Mouse (Mus musculus): ENCODE data around the gene Mink1.
"Not testable (repeated sequence)": the region's sequence is repeated elsewhere in the genome, so short reads cannot be mapped to it uniquely, and the experiment has no call there.

Gene Mink1

DNA sequence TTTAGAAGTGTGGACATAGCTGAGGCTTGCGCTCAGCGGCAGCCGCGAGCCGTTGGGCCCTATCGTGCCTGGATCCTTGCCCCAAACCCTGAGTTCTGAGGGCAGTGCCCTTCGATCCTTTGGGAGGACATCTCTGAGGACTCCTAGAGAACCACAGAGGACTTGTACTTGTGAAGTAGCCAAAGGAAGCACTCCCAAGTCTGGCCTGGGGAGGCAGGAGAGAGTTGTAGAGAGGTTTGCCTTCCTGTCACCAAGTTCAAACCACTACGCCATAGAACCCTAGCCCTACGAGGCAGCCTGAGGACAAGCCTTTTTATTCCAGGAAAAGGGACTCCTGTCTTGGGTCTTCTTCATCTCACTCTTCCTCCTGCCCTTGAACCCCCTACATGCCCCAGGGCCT lies 5.1 kb upstream of the Mink1 start:
- no peak for DNase-seq (ENCODE audit: low spot score in 2 of 2)

DNA sequence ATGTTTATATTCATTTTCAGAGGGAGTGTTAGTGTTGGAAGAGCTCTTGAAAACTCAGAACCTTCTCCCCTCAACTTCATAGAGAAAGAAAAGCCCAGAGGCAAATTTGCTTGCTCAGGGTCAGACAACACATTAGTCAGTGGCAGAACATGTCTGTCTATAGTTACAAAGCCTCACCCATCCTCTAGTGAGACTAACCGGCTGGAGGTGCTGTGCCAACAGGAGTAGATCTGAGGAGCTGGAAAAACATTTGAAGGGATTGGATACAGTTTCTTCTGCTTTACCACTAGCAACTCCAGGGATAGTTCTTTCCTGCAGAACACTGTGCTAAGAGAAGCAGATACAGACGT lies 769 bp upstream of the Mink1 start:
- no peak for DNase-seq (ENCODE audit: low spot score in 2 of 2)

DNA sequence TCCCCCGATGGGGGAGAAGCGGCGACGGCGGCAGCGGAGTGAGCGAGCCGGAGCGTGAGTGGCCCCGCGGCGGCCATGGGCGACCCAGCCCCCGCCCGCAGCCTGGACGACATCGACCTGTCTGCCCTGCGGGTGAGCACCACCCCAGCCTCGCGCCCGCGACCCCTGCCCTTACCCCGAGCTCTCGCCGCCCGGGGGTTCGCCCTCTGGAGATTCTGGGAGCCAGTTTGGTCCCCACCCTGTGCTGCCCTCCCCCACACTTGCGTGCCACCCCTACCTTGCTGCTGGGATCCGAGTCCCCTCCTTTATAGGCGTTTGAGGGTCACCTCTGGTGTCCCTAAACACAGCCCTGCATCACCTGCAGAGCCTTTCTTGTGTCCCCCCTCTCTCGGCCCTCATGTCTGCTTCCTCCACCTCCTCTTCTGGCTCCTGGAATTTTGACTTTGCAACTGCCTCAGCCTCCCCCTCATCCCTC lies 351 bp downstream of the Mink1 start:
- DNase-seq (ENCODE audit: low spot score in 2 of 2), result no peak

DNA sequence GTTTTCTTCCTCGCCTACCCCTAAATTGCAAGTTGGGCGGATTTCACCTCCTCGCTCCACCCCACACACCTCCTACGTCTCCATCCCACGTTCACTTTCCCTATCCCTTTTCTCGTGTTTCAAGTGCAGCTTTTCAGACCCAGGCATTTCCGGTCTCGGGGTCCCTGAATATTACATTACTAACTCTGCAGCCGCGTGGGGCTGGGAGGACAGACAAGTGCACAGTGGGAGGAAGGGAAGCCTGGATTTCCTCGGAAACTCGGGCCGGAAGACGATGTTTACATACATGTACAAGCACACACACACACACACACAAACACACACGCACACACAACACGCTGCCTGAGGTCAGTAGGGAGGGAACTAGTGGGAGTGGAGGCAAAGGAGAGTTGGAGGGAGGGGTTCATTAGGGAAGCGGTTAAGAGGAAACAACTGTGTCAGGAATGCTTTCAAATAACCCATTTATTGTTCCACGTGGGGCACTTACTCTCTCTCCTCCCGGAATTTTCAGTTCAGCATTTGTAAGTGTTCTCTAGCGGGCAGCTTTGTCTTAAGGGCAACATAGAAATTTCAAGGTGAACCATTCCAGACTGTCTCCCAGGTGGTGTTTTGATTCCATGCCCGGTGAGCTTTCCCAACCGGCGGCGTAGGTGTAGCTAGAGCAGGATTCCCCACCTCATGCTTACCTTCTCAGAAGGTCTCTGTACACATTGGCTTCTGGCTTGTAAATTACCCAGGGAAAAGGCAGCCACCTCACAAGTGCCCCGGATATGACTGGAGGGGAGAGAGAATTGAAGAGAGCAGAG lies 992 bp downstream of the Mink1 start:
- DNase-seq (ENCODE audit: low spot score in 2 of 2), result peak; percentile 21 to 33

DNA sequence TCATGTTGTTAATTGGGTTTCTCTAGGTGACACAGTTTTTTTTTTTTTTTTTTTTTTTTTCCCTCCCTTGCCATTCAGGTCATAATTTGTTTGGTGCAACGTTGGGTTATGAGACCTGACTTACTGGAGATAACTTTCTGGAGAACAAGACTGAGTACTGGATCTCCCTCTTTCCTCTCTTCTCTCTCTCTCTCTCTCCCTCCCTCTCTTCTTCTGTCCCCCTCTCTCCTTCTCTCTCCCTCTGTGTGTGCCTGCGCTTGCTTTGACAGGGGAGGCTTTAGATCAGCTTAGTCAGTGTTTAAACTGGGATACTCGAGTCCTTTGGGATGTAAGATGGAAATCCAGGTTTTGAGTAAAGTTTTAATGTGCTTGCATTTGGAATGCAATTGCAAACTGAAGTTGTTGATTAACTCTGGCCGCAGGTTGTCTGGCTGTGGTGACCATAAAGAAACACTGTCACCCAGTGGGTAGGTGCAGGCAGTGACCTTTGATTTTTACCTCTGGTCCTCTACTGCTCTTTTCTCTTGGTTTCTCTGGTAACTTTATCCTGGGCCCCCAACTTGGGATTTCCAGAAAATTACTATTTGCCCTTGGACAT lies 1.7 kb downstream of the Mink1 start:
- no peak for DNase-seq (ENCODE audit: low spot score in 2 of 2)

DNA sequence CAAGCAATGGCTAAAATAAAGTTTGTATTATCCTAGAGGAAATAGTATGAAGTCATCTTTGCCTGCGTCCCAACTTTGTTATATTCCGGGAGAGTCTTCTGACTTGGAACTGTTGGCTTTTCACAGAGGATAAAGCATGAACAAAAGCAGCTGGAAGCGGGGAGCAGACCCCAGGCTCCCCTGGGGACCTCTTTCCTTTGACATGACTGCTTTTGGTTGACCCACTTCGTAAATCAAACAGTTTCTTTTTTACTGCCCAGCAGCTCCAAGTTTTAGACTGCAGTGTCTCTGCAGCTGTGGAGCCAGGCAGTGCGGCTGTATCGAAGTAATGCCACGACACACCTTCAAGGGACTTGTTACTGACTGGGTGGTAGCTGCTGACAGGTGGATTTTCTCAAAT lies 3.9 kb downstream of the Mink1 start:
- DNase-seq (ENCODE audit: low spot score in 2 of 2), result no peak

DNA sequence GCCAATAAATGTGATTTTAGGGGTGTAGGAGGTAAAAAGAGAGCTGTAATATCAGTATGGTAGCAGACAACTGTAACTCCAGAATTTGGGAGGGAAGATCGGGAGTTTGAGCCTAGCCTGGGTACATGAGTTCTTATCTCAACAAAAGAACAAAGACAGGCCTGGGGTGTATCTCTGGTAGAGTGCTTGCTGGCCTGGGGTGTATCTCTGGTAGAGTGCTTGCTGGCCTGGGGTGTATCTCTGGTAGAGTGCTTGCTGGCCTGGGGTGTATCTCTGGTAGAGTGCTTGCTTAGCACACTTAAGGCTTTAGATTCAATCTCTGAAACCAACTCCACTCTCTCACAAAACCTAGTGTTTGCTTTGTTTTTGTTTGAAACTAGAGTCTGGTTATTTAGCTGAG lies 7.9 kb downstream of the Mink1 start:
- DNase-seq (ENCODE audit: low spot score in 2 of 2), result not testable (repeated sequence)

DNA sequence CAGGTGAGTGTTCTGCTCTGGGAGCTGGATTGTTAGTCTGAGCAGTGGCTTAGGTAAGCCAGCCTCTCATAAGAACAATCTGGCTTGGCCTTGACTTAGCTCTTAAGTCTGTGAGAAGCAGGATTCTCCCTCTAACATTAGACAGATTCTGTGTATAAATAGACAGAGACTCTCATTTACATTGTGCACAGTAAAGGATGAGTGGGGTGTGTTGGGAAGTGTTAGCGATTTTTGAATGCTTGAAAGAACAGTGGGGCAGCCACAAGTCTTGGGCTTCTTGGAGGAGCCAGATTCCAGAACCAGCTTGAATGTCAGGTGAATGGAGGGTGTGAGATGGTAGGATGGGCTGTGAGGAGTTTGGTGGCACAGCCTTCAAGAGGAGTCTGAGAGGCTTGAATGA lies 9.0 kb downstream of the Mink1 start:
- no peak for DNase-seq (ENCODE audit: low spot score in 2 of 2)

DNA sequence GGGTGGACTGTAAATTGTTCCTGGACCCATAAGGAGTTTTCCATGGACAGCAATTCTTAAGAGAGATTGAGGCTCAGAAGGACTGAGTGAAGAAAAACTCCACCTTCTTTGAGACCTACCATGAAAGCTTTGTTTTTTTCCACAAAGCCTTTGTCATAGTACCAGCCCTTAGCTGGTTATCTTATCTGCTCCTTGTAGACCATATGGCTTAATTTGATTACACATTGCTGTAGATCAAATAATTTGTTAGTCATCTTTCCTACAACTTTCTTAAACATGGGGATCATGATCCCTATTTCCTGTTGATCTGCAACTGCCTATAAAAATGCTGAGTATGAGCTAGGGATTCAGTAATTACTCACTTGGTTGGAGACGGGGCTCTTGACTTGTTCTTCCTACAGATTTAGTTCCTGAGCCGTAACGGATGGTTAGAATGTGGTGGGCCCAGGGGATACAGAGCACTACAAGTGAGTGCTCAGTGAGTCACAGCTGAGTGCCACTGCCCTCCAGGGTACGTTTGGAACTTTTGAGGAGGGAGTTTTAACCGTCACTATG lies 9.7 kb downstream of the Mink1 start:
- DNase-seq (ENCODE audit: low spot score in 2 of 2), result no peak

DNA sequence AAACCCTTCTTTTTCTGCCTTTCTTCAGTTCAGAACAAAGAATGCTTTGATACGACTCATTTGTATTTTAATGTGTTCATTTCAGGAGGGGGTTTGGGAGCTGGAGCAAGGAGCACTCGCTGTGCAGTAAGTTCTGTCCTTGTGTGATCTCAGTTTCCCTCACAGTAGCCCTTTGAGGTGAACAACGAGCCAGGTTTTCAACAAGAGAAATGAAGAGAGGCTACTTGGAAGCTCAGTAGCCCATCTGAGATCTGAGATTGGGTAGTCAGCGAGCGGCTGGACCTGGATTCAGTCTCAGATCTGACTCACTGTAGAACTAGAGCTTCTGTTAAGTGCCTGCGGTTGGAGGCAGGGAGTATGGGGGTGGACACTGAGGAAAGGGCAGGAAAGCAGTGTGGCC lies 11.2 kb downstream of the Mink1 start:
- DNase-seq (ENCODE audit: low spot score in 2 of 2), result no peak

DNA sequence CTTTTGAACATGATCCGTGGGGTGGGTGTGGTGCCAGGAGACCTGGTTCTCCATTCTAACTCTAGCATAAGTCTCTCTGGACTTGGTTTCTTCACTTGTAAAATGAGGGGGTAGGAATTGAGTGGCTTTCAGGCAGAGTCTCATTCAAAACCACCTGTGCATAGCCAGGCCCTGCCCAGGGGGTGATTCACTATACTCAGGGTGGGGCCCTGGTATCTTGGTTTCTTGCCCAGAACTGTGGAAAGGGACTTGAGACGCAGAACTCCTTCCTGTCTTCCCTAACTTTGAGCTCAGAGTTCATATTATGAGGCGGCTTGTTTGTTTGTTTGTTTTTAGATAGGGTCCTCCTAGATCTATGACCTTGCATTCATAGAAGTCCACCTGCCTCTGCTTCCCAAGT lies 14.5 kb downstream of the Mink1 start:
- no peak for DNase-seq (ENCODE audit: low spot score in 2 of 2)

DNA sequence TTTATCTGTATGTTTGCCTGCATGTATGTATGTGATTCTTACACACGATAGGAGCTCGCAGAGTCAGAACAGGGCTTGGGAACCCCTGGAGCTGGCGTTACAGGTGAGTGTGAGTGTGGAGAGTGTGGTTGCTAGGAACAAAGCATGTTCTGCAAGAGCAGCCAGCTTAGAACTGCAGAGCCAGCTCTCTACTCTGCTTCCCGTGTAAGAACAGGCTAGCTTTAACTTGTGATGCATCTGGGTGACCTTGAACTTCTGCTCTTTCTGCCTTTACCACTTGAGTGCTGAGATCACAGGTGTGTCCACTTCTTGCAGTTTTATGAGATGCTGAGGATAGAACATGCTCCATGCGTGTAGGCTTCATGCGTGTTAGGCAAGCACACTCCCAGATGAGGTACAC lies 16.3 kb downstream of the Mink1 start:
- no peak for DNase-seq (ENCODE audit: low spot score in 2 of 2)

DNA sequence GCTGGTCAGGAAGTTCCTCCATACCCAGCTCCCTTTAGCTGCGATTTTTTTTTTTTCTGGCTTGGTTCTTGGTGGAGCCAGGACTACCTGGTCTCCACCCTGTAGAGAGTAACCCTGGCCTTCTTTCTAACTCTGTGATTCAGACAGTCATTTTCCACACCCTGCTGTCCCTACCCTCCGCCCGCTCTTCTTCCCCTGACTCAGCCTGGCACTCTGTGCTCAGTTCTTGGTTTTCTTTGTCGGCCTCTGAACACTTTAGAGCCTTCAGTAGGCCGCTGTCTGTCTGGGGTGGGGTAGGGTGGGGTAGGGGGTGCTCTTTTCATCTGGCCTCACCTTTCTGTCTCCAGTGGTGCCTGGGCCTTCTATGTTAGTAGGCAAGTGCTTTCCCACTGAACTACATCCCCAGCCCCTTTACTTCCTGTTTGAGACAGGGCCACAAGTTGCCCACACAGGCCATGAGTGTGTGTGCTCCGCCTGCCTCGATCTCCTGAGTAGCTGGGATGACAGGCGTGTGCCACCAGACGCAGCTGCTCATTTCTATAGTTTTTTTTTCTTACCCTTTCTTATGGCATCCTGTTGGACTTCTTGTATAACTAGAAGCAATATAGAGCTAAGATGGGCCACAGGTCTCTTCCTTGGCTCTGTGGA lies 17.2 kb downstream of the Mink1 start:
- peak in 1 of 2 experiments; percentile 15 for DNase-seq (ENCODE audit: low spot score in 2 of 2)

DNA sequence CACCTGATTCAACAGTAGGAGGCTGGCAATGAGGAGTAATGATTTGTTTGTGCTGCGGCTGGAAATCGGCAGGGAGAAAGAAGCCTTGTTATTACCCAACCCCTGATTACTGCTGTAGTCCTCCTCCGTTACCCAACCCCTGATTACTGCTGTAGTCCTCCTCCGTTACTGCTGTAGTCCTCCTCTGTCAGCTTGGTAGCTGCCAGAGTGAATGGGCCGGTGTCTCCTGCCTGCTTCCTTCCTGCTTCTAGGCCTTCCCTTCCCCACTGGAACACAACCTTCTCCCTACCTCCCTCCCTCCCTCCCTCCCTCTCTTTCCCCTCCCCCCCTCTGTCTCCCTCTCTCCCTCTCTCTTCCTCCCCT lies 17.7 kb downstream of the Mink1 start:
- DNase-seq (ENCODE audit: low spot score in 2 of 2), result no peak

DNA sequence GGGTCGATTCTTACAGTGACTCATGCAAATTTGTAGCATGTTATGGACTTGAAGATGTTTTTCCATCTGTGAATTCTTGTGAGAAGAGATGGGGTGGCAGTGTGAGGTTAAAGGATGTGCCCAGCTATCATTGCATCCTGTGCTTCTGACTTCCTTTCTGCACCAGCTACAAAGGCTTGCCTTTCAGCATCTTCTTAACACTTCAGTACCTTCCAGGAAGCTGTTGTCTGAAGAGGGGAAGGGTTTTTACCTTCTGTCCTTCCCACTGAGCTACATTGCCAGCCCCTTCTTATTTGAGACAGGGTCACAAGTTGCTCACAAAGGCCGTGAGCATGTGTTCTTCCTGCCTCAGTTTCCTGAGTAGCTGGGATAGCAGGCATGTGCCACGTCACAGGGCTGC lies 18.2 kb downstream of the Mink1 start:
- DNase-seq (ENCODE audit: low spot score in 2 of 2), result no peak

DNA sequence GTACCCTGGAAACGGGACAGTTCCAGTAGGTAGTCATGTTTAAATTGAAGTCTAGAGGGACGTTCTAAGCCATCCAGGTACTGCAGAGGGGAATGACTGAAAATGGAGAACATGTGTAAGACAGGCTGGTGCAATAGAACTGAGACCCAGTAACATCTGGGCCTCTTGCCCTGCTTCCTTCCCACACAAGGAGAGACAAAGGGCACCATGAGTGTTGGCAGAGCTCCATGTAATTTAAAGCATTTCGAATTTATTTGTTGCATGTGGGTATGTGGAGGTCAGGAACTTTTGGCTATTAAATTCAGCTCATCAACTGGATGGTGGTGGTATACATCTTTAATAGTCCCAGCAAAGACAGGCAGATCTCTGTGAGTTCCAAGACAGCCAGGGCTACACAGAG lies 19.5 kb downstream of the Mink1 start:
- no peak for DNase-seq (ENCODE audit: low spot score in 2 of 2)

DNA sequence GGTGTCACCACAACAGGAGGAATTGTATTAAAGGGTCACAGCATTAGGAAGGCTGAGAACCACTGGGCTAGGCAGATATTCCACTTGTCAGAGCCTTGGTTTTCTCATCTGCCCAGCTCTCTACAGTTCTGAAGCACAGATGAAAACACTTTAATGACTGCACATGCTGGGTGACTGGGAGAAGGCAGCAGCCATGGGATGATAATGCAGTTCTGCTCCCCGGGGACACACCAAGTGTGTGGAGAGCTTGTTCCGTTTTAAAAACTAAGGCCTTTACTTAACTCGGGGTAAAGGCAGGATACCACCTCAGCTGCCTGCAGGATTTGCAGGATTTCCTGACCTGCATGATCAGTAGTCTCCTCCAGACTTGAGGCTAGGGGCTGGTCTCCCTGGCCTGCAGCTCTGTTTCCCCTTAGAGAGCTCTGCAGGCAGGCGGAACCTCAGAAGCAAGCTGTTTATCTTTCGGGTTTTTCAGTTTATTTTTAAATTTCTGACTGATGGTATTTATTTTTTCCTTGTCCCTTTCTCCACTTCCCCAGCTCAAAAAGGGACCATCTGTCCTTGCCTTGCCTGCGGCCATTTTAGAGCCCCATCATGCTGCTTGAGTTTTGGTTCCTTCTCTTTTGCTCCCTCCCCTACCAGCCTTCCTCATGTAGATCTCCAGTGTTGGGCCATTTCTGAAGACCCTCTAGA lies 20.5 kb downstream of the Mink1 start:
- DNase-seq (ENCODE audit: low spot score in 2 of 2), result no peak

DNA sequence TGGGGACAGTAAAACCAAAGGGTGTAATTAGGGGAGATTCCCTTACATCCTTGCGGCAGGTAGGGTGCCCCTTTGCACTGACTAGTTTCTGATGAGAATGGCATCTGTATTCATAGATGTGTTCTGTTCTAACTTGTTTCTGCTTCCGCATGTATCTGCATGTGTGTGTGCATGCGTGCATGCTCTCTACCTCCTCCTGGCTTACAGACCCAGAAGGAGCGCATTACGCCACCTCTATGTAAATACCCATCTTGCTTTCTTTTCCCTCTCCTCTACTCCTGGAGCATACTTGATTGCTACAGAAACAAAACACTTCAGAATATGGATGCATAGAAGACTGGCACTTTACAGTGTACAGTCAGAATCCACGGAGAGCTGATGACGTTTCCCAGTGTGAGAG lies 21.1 kb downstream of the Mink1 start:
- DNase-seq (ENCODE audit: low spot score in 2 of 2), result no peak

DNA sequence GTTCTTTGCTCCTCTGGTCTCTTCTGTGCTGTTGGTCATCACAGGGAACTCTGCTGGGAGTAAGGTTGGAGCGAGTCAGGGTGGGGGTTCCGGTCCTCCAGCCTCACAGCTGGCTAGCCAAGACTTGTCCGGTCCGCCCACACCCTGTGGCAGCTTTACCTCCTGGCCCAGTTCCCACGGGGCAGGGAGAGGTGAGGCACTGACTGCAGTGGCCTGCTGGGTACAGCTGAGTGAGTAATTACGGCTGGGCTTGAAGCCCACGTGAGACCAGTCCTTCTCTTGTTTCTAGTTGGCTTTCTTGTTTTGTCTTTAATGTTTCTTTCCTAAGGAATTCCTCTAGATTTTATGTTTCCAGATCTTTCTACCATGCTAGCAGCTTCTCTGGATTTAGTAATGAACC lies 22.8 kb downstream of the Mink1 start:
- no peak for DNase-seq (ENCODE audit: low spot score in 2 of 2)

DNA sequence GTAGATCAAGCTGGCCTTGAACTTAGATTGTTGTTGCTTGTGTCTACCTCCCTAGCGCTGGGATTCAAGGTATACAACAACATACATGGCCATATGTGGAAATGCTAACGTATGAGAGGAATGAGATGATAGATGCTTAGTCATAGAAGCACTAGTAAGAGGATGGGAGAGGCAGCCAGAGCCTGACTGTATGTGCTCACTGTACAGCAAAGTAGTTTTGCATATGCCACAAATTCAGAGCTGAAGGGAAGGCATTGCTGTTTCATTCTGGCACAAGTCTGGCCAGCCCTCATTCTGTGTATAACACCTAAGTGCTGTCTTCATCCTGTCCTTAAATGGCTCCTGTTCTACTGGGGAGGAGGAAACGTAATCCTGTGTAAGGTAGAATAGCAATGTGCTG lies 23.6 kb downstream of the Mink1 start:
- DNase-seq (ENCODE audit: low spot score in 2 of 2), result no peak

DNA sequence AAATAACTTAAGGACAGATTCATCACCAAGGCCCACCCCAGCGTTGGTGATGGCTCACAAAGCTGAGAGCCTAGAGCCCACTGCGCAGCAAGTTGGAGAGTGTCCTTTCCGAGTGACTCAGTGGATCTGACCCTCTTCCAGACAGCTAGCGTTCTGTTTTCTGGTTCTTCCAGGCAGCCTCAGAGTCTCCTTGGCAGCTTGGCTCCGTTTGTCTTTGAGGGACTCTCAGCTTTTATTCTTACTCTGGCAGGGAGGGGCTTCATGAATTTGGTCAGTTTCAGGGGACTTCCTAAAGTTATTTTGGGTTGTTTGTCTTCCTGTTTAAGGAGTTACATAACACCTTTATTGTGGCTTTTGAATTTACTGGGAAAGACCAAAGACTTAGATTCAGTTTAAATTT lies 24.3 kb downstream of the Mink1 start:
- DNase-seq (ENCODE audit: low spot score in 2 of 2), result no peak

DNA sequence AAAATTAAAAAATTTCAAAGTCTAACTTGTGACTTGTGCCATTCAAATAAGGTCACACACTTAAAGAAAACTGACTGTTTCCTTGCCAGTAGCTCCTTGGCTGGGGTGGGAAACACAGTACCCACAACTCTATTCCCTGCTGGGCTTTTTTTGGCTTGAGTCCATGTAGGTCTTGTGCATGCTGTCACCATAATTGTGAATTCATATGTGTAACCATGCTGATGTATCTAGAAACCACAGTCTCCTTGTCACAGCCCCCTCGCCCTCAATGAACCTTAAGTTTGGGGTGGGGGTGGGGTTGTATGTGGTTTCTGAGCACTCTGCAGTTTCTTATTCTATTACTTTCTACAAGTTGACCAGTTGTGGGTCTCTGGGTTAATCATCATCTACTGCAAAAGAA lies 29.1 kb downstream of the Mink1 start:
- no peak for DNase-seq (ENCODE audit: low spot score in 2 of 2)
